Mouse (Mus musculus) midbrain, embryonic 10.5 days (tissue): ENCODE results near the gene Smim14. TPM values are rescaled to one million over a fixed set of nuclear protein-coding genes. Genes with fewer than 3 reads are reported as not detected.
"Not testable (repeated sequence)": the region's sequence is repeated elsewhere in the genome, so short reads cannot be mapped to it uniquely, and the experiment has no call there.

Experiments
- DNase-seq: peaks from one replicate; pipeline ENCODE4 v3.0.0-alpha.2; 2017; ENCODE audit warnings: low spot score
- H3K27ac ChIP-seq: fragments of 300-500 bp; sonication (generic); replicated peaks from 2 replicates; pipeline ENCODE4 v1.5.1; 2016; ENCODE audit warnings: mild to moderate bottlenecking
- H3K27me3 ChIP-seq: fragments of 300-500 bp; sonication (generic); 2 replicates; pipeline ENCODE4 v1.6.1; 2016; ENCODE audit warnings: low read depth, mild to moderate bottlenecking; ENCODE audit not compliant: poor library complexity, severe bottlenecking
- H3K36me3 ChIP-seq: fragments of 300-500 bp; sonication (generic); 2 replicates; pipeline ENCODE4 v1.6.1; 2016; ENCODE audit warnings: mild to moderate bottlenecking, moderate library complexity
- H3K4me1 ChIP-seq: fragments of 300-500 bp; sonication (generic); 2 replicates; pipeline ENCODE4 v1.6.1; 2016
- H3K4me3 ChIP-seq: fragments of 300-500 bp; sonication (generic); 2 replicates; pipeline ENCODE4 v1.5.1; 2016; ENCODE audit warnings: mild to moderate bottlenecking, moderate library complexity
- H3K9me3 ChIP-seq: fragments of 300-500 bp; sonication (generic); replicated peaks from 2 replicates; pipeline ENCODE4 v1.6.1; 2016; ENCODE audit warnings: mild to moderate bottlenecking
- WGBS: fragments of 180-500 bp; shearing (Covaris S2); methylation state at CpG from one replicate; pipeline ENCODE4 v1.1.7; 2016; 5-methylcytosine and 5-hydroxymethylcytosine counted together
- polyA plus RNA-seq: library from polyadenylated mRNA; unstranded; fragments of >200 nt; fragmentation: Nextera tagmentation; extraction: Ambion mirVana; gene quantifications from 2 replicates; pipeline ENCODE4 v1.2.1, GENCODE M21; 2016

Smim14 gene
- polyA plus RNA-seq, 1 experiment from 2014 or later: 68.6 TPM

- DNase-seq: no peak
- Histone ChIP-seq H3K9me3 (no peaks in the 10 kb centered on the region), H3K4me1 (no peaks in the 10 kb centered on the region), H3K27me3 (no peaks in the 10 kb centered on the region), H3K4me3 (no peak overlapping the region), H3K27ac (no peak overlapping the region), H3K36me3 (no peaks in the 10 kb centered on the region)
- 94% methylated on average over 9 of the region's 9 CpGs for WGBS
Observed at GRCm38 (mm10) chr5:65479681-65480445, 57.1 kb downstream of the Smim14 start.

- no peak for DNase-seq
- H3K27ac ChIP-seq: no peak overlapping the region
- H3K9me3 ChIP-seq: no peaks in the 10 kb centered on the region
- no peaks in the 10 kb centered on the region for H3K4me1 ChIP-seq
- 74% methylated on average over 4 of the region's 4 CpGs for WGBS
- H3K4me3 ChIP-seq: no peak overlapping the region
- no peaks in the 10 kb centered on the region for H3K36me3 ChIP-seq
- no peaks in the 10 kb centered on the region for H3K27me3 ChIP-seq
Observed at GRCm38 (mm10) chr5:65478224-65478623, 58.8 kb downstream of the Smim14 start.

- H3K27ac ChIP-seq, H3K27me3 ChIP-seq, DNase-seq, H3K36me3 ChIP-seq, H3K4me1 ChIP-seq, H3K4me3 ChIP-seq, H3K9me3 ChIP-seq: not testable (repeated sequence)
- WGBS: 95% methylated on average over 4 of the region's 4 CpGs
Observed at GRCm38 (mm10) chr5:65476739-65477138, 60.2 kb downstream of the Smim14 start.

GRCm38 (mm10) chr5:65475806-65476205 lies 61.2 kb downstream of the Smim14 start:
- WGBS: 77% methylated on average over 2 of the region's 2 CpGs
- peaks cover 6% of the 10 kb centered on the region; the same call in 1 of the 2 replicates for H3K4me1 ChIP-seq

GRCm38 (mm10) chr5:65469766-65470165 lies 67.2 kb downstream of the Smim14 start:
- no peaks in the 10 kb centered on the region; the same call in 1 of the 2 replicates for H3K9me3 ChIP-seq
- H3K4me1 ChIP-seq: peaks cover 6% of the 10 kb centered on the region; the same call in 1 of the 2 replicates
- H3K27me3 ChIP-seq: no peaks in the 10 kb centered on the region
- H3K36me3 ChIP-seq: peaks cover 26% of the 10 kb centered on the region
- H3K4me3 ChIP-seq: no peak overlapping the region
- WGBS: 93% methylated on average over 6 of the region's 6 CpGs
- DNase-seq: no peak
- H3K27ac ChIP-seq: no peak overlapping the region

More at GRCm38 (mm10) chr5:65475806-65476205, 61.2 kb downstream of the Smim14 start:
- H3K4me3 ChIP-seq: no peak overlapping the region
- H3K27me3 ChIP-seq: no peaks in the 10 kb centered on the region
- H3K27ac ChIP-seq: no peak overlapping the region
- DNase-seq: no peak
- H3K36me3 ChIP-seq: no peaks in the 10 kb centered on the region
- no peaks in the 10 kb centered on the region for H3K9me3 ChIP-seq

GRCm38 (mm10) chr5:65466911-65467310 lies 70.1 kb downstream of the Smim14 start:
- H3K27me3 ChIP-seq: no peaks in the 10 kb centered on the region
- 80% methylated on average over 3 of the region's 3 CpGs for WGBS
- no peaks in the 10 kb centered on the region; the same call in 1 of the 2 replicates for H3K9me3 ChIP-seq
- no peak overlapping the region for H3K27ac ChIP-seq
- peaks cover 29% of the 10 kb centered on the region for H3K36me3 ChIP-seq
- H3K4me1 ChIP-seq: no peaks in the 10 kb centered on the region
- no peak overlapping the region for H3K4me3 ChIP-seq
- DNase-seq: no peak

GRCm38 (mm10) chr5:65460361-65460760 lies 76.6 kb downstream of the Smim14 start:
- no peaks in the 10 kb centered on the region for H3K9me3 ChIP-seq
- no peak for DNase-seq
- H3K27me3 ChIP-seq: no peaks in the 10 kb centered on the region
- 0 out of 2 replicates have a peak, but pooled peaks cover 3% of the 10 kb centered on the region for H3K36me3 ChIP-seq
- H3K4me1 ChIP-seq: peaks cover 5% of the 10 kb centered on the region; the same call in 1 of the 2 replicates
- WGBS: 92% methylated on average over 14 of the region's 14 CpGs
- no peak overlapping the region for H3K27ac ChIP-seq
- no peak overlapping the region for H3K4me3 ChIP-seq

GRCm38 (mm10) chr5:65459454-65459853 lies 77.5 kb downstream of the Smim14 start:
- WGBS: 94% methylated on average over 3 of the region's 3 CpGs
- H3K36me3 ChIP-seq: 0 out of 2 replicates have a peak, but pooled peaks cover 3% of the 10 kb centered on the region

GRCm38 (mm10) chr5:65457846-65458245 lies 79.1 kb downstream of the Smim14 start:
- Histone ChIP-seq H3K4me1 (peaks cover 5% of the 10 kb centered on the region; the same call in 1 of the 2 replicates), H3K27ac (no peak overlapping the region), H3K4me3 (no peak overlapping the region), H3K27me3 (no peaks in the 10 kb centered on the region), H3K36me3 (no peaks in the 10 kb centered on the region), H3K9me3 (no peaks in the 10 kb centered on the region)
- DNase-seq: no peak
- 87% methylated on average over 5 of the region's 5 CpGs for WGBS

More at GRCm38 (mm10) chr5:65459454-65459853, 77.5 kb downstream of the Smim14 start:
- H3K27ac ChIP-seq: no peak overlapping the region
- no peaks in the 10 kb centered on the region for H3K9me3 ChIP-seq
- peaks cover 5% of the 10 kb centered on the region; the same call in 1 of the 2 replicates for H3K4me1 ChIP-seq
- no peaks in the 10 kb centered on the region for H3K27me3 ChIP-seq
- no peak overlapping the region for H3K4me3 ChIP-seq
- no peak for DNase-seq

- Histone ChIP-seq H3K9me3 (no peaks in the 10 kb centered on the region), H3K4me3 (no peak overlapping the region), H3K27me3 (no peaks in the 10 kb centered on the region), H3K4me1 (peaks cover 5% of the 10 kb centered on the region; the same call in 1 of the 2 replicates), H3K27ac (no peak overlapping the region), H3K36me3 (no peaks in the 10 kb centered on the region)
- 75% methylated on average over 7 of the region's 7 CpGs for WGBS
- no peak for DNase-seq
Observed at GRCm38 (mm10) chr5:65457086-65457827, 79.7 kb downstream of the Smim14 start.

- Histone ChIP-seq H3K4me3 (no peak overlapping the region), H3K27me3 (no peaks in the 10 kb centered on the region), H3K27ac (no peak overlapping the region), H3K9me3 (no peaks in the 10 kb centered on the region), H3K4me1 (peaks cover 5% of the 10 kb centered on the region; the same call in 1 of the 2 replicates), H3K36me3 (0 out of 2 replicates have a peak, but pooled peaks cover 3% of the 10 kb centered on the region)
- WGBS: 79% methylated on average over 5 of the region's 5 CpGs
- DNase-seq: no peak
Observed at GRCm38 (mm10) chr5:65454771-65455170, 82.2 kb downstream of the Smim14 start.

GRCm38 (mm10) chr5:65448941-65449340 lies 88.0 kb downstream of the Smim14 start:
- WGBS: 80% methylated on average over 4 of the region's 4 CpGs

More at GRCm38 (mm10) chr5:65448941-65449340, 88.0 kb downstream of the Smim14 start:
- Histone ChIP-seq H3K27me3 (no peaks in the 10 kb centered on the region), H3K36me3 (0 out of 2 replicates have a peak, but pooled peaks cover 6% of the 10 kb centered on the region), H3K27ac (no peak overlapping the region), H3K4me3 (no peak overlapping the region), H3K9me3 (no peaks in the 10 kb centered on the region), H3K4me1 (no peaks in the 10 kb centered on the region)
- DNase-seq: no peak
